Mouse (Mus musculus) gastrocnemius, postnatal 4 days (tissue): ENCODE data around the gene Slc30a4. TPM values are rescaled to one million over a fixed set of nuclear protein-coding genes. Genes with fewer than 3 reads are reported as not detected.

Source experiments
- microRNA-seq: library from miRNA; unstranded; fragments of <30 nt; microRNA quantifications from one replicate; pipeline ENCODE4 v1.2.0, GENCODE M21; 2021
- total RNA-seq, 2 experiments: library from RNA; stranded (reverse); gene quantifications; 2 replicates each; pipeline ENCODE4 v1.2.3; 2021

Gene Slc30a4
- total RNA-seq, 2 experiments from 2014 or later = 20.0 to 21.3 TPM

Small RNA genes lying within 50 kb of the gene (microRNA-seq; reads per million reads assigned to microRNA genes)
- gene Mir147 = 0.85 reads per million

Other genes starting within 250 kb of the Slc30a4 start
- under 1 TPM; 0.31 to 0.39 TPM for gene Gm14085, start 217.7 kb downstream of the Slc30a4 start, total RNA-seq
- gene Gatm, start 91.4 kb downstream of the Slc30a4 start, total RNA-seq = 100 to 1,000 TPM; 282 to 422 TPM
- not detected for gene AA467197, start 65.7 kb downstream of the Slc30a4 start, total RNA-seq
- gene Bloc1s6, start 35.8 kb upstream of the Slc30a4 start, total RNA-seq = 10 to 100 TPM; 23.8 to 26.0 TPM
- gene Sqor, start 62.6 kb upstream of the Slc30a4 start, total RNA-seq = 10 to 100 TPM; 10.4 to 11.4 TPM